Mouse (Mus musculus): ENCODE measurements around the gene Bglap. TPM values are rescaled to one million over a fixed set of nuclear protein-coding genes. Genes with fewer than 3 reads are reported as not detected.

Gene Bglap
- polyA plus RNA-seq, 1 experiment from 2014 or later: 0.64 TPM

DNA sequence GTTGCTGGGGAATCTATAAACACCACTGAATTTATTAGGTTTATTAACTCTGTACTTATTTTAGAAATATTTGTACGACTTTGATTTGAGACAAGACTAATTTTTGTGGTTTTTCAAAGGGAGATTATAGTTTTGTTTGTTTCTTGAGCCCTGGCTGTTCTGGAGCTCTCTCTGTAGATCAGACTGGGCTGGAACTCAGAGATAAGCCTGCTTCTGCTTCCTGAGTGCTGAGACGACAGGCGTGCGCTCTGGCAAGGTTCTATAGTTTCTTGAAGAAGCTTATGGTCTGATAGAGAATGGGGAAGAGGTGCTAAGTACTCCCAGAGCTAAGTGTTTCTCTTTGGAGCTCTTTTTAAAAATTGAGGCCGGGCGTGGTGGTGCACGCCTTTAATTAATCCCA is 45.9 kb downstream of the Bglap start:
- TF ChIP-seq CTCF (IDR thresholded peaks at IDR 0.05; ENCODE audit: low read depth) (no peak), EP300 (optimal IDR thresholded peaks at IDR 0.05) (no peak)
- H3K4me2 ChIP-seq (replicated peaks; ENCODE audit: low read depth): no peak overlapping the region
- H3K9me3 ChIP-seq (ENCODE audit: control insufficient read depth, low read length): no peaks in the 10 kb centered on the region
- no peak overlapping the region for H3K4me3 ChIP-seq (ENCODE audit: low read depth, low read length)
- H3K36me3 ChIP-seq (ENCODE audit: control insufficient read depth, insufficient read depth, low read length): peaks cover 11% of the 10 kb centered on the region
- no peak overlapping the region for H3K9ac ChIP-seq (ENCODE audit: low read length)
- no peaks in the 10 kb centered on the region for H3K27me3 ChIP-seq (ENCODE audit: control insufficient read depth, insufficient read depth, low read length)
- ATAC-seq (ENCODE audit: low FRiP score, low TSS enrichment): no peak
- H3K27ac ChIP-seq (replicated peaks): no peak overlapping the region
- peaks cover 3% of the 10 kb centered on the region; the same call in 1 of the 2 replicates for H3K4me1 ChIP-seq (replicated peaks; ENCODE audit: control insufficient read depth, insufficient read depth)
- DNase-seq (ENCODE audit: low spot score): no peak
- 86% methylated on average over 7 of the region's 7 CpGs for WGBS

DNA sequence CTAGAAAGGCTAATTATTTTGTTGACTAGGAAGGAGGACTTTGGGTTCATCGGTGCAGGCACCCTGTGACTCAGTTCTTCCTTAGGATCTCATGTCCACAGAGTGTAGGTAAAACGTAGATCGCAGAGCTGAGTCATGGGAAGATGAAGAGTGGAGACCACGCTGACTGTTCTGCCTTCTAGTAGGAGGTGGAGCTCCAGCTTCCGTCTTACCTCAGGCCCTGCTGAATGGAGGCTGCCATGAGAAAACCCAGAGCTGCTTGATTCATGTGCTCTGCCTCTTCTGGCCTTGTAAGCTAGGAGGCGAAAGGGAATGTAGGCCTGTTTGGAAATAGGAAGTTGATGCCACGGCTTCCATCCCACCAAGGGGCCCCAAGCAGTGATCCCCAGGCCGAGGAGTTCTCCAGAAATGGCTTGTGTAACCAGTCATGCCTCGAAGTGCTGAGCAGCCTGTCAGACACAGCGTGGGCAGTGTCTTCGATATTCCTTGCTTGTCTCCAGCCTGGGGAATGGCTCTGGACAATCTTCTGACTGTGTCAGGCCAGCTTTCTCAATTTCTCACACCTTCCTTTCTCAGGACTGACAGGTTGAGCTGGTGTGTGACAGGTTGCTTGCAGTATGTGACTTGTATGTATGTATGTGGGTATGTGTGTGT is 46.8 kb downstream of the Bglap start:
- Histone ChIP-seq H3K9me3 (ENCODE audit: control insufficient read depth, low read length) (no peaks in the 10 kb centered on the region), H3K27ac (replicated peaks) (peak overlapping the region; percentile 76), H3K36me3 (ENCODE audit: control insufficient read depth, insufficient read depth, low read length) (peaks cover 3% of the 10 kb centered on the region), H3K27me3 (ENCODE audit: control insufficient read depth, insufficient read depth, low read length) (no peaks in the 10 kb centered on the region), H3K9ac (ENCODE audit: low read length) (0 out of 2 replicates have a peak overlapping the region, but pooled peaks have one; percentile 28), H3K4me2 (replicated peaks; ENCODE audit: low read depth) (peak overlapping the region; percentile 31), H3K4me1 (replicated peaks; ENCODE audit: control insufficient read depth, insufficient read depth) (peaks cover 3% of the 10 kb centered on the region; the same call in 1 of the 2 replicates), H3K4me3 (ENCODE audit: low read depth, low read length) (no peak overlapping the region)
- TF ChIP-seq CTCF (IDR thresholded peaks at IDR 0.05; ENCODE audit: low read depth) (no peak), EP300 (optimal IDR thresholded peaks at IDR 0.05) (no peak)
- no peak for ATAC-seq (ENCODE audit: low FRiP score, low TSS enrichment)
- peak; percentile 33 for DNase-seq (ENCODE audit: low spot score)
- 48% methylated on average over 11 of the region's 11 CpGs for WGBS

DNA sequence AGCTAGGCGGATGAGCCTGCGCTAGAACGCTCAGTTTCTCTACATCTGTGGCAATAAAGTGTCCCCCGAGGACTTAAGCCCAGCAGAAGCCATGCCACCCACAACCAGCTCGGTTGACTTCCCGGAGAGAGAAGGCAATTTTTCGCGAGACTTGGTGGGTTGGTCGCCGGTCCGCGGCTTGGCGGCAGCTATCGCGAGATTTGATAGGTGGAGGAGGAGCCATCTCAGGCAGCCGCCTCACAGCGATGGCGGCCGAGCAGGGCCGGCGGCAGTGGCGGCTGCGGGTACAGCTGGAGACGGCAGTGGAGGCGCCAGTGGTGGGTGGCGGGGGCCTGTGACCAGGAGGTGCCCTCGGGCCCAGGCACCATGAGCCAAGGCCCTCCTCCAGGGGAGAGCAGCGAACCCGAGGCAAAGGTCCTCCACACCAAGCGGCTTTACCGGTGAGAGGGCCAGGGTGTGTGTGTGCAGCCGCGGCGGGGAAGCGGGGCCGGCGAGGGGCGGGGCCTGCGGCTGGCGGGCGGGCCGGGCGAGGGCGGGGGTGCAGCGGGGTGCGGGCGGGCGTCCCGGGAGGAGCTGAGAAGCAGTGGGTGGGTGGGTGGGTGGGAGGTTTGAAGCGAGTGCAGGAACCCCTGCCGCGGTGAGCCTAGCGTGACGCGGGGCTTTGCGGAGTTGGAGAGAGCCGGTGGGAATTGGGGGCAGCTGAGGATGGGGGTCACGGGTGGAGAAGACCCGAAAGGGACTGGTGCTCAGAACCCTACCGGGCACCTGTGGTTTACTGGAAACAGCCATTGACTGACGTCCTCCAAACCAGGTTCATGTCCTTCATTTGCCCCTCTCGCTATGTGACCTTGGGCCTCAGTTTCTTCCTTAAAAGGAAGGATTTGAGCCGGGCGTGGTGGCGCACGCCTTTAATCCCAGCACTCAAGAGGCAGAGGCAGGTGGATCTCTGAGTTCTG is 47.9 kb downstream of the Bglap start, which contains the start of the genes Tmem79 and Smg5:
Gene Tmem79, minus strand, starts transcription at position 91 of the 956 bp plus-strand sequence.
Gene Smg5, plus strand, starts transcription at position 203 of the 956 bp plus-strand sequence.
- DNase-seq (ENCODE audit: low spot score) (peak; percentile 96), ATAC-seq (ENCODE audit: low FRiP score, low TSS enrichment) (peak; percentile 89)
- Histone ChIP-seq H3K27ac (replicated peaks) (peak within 1 kb of the TSS; percentile 95), H3K9me3 (ENCODE audit: control insufficient read depth, low read length) (no peaks in the 10 kb centered on the region), H3K36me3 (ENCODE audit: control insufficient read depth, insufficient read depth, low read length) (peaks cover 3% of the 10 kb centered on the region; the same call in 1 of the 2 replicates), H3K4me3 (ENCODE audit: low read depth, low read length) (peak within 1 kb of the TSS; percentile 81), H3K4me2 (replicated peaks; ENCODE audit: low read depth) (peak within 1 kb of the TSS; percentile 73), H3K27me3 (ENCODE audit: control insufficient read depth, insufficient read depth, low read length) (no peaks in the 10 kb centered on the region), H3K9ac (ENCODE audit: low read length) (peak within 1 kb of the TSS; percentile 90), H3K4me1 (replicated peaks; ENCODE audit: control insufficient read depth, insufficient read depth) (peaks cover 3% of the 10 kb centered on the region; the same call in 1 of the 2 replicates)
- TF ChIP-seq CTCF (IDR thresholded peaks at IDR 0.05; ENCODE audit: low read depth) (no peak), EP300 (optimal IDR thresholded peaks at IDR 0.05) (peak; percentile 99)
- 1% methylated on average over 47 of the region's 66 CpGs for WGBS

DNA sequence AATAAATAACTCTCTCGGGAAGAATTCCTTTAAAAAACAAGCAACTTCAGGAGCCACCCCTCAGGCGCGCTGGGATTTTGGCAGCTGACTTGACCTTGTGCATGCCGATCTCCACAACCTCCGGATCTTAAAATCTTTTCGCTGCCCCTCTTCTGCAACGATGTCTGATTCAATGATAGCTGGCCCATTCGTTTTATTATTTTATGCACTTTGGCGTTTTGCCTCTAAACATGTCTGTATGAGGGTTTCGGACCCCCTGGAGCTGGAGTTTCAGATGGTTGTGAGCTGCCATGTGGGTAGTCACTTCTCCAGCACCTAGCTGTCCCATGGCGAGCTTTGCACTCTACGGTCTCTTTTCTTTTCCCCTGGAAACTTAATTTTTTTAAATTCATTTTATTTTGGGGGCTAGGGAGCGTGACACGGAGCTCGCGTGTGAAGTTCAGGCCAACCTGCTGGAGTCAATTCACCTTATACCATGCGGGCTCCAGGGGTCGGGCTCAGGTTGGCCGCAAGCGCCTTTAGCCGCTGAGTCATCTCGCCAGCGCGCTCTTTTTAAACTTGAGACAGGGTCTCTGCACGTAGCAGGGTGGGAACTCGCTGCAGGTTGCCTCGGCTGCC is 48.7 kb downstream of the Bglap start:
- ATAC-seq (ENCODE audit: low FRiP score, low TSS enrichment): peak; percentile 35
- DNase-seq (ENCODE audit: low spot score): peak; percentile 30
- peaks cover 3% of the 10 kb centered on the region; the same call in 1 of the 2 replicates for H3K36me3 ChIP-seq (ENCODE audit: control insufficient read depth, insufficient read depth, low read length)

DNA sequence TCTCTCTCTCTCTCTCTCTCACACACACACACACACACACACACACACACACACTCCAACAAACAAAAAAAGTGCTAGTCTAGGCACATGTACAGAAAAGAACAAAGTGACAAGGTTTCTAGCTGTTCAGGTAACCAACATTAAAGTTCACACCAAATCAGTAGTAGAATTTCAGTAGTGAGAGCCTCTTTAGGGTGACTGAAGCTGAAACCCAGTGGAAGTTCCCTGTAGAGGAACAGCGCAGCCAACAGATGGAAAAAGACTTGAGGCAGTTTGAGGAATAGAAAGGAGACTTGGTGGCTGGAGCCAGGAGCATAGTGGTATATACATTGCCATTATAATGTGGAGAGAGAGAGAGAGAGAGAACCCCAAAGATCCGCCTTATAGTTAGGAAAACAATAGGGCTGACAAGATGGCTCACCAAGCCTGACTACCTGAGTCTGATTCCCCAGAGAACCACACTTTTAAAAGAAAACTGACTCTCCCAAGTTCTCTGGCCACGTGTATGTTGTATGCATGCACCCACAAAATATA is 49.3 kb downstream of the Bglap start:
- H3K4me3 ChIP-seq (ENCODE audit: low read depth, low read length): peak overlapping the region; percentile 81
- peak overlapping the region; percentile 73 for H3K4me2 ChIP-seq (replicated peaks; ENCODE audit: low read depth)
- no peak for TF ChIP-seq CTCF (IDR thresholded peaks at IDR 0.05; ENCODE audit: low read depth)
- TF ChIP-seq EP300 (optimal IDR thresholded peaks at IDR 0.05): no peak
- DNase-seq (ENCODE audit: low spot score) (no peak), ATAC-seq (ENCODE audit: low FRiP score, low TSS enrichment) (no peak)
- peak overlapping the region; percentile 90 for H3K9ac ChIP-seq (ENCODE audit: low read length)
- no peaks in the 10 kb centered on the region for H3K9me3 ChIP-seq (ENCODE audit: control insufficient read depth, low read length)
- peaks cover 3% of the 10 kb centered on the region; the same call in 1 of the 2 replicates for H3K4me1 ChIP-seq (replicated peaks; ENCODE audit: control insufficient read depth, insufficient read depth)
- no peaks in the 10 kb centered on the region for H3K27me3 ChIP-seq (ENCODE audit: control insufficient read depth, insufficient read depth, low read length)
- H3K27ac ChIP-seq (replicated peaks): peak overlapping the region; percentile 95
- peaks cover 3% of the 10 kb centered on the region; the same call in 1 of the 2 replicates for H3K36me3 ChIP-seq (ENCODE audit: control insufficient read depth, insufficient read depth, low read length)
- WGBS: 28% methylated on average over 3 of the region's 3 CpGs

More for the DNA sequence above, 48.7 kb downstream of the Bglap start:
- peak overlapping the region; percentile 73 for H3K4me2 ChIP-seq (replicated peaks; ENCODE audit: low read depth)
- H3K27me3 ChIP-seq (ENCODE audit: control insufficient read depth, insufficient read depth, low read length): no peaks in the 10 kb centered on the region
- peak overlapping the region; percentile 81 for H3K4me3 ChIP-seq (ENCODE audit: low read depth, low read length)
- WGBS: under 1% methylated on average over 27 of the region's 27 CpGs
- peaks cover 3% of the 10 kb centered on the region; the same call in 1 of the 2 replicates for H3K4me1 ChIP-seq (replicated peaks; ENCODE audit: control insufficient read depth, insufficient read depth)
- H3K9me3 ChIP-seq (ENCODE audit: control insufficient read depth, low read length): no peaks in the 10 kb centered on the region
- peak overlapping the region; percentile 95 for H3K27ac ChIP-seq (replicated peaks)
- H3K9ac ChIP-seq (ENCODE audit: low read length): peak overlapping the region; percentile 90
- no peak for TF ChIP-seq EP300 (optimal IDR thresholded peaks at IDR 0.05)
- peak; percentile 26; the same call in 1 of the 2 replicates for TF ChIP-seq CTCF (IDR thresholded peaks at IDR 0.05; ENCODE audit: low read depth)
